In the genomic region with DNA sequence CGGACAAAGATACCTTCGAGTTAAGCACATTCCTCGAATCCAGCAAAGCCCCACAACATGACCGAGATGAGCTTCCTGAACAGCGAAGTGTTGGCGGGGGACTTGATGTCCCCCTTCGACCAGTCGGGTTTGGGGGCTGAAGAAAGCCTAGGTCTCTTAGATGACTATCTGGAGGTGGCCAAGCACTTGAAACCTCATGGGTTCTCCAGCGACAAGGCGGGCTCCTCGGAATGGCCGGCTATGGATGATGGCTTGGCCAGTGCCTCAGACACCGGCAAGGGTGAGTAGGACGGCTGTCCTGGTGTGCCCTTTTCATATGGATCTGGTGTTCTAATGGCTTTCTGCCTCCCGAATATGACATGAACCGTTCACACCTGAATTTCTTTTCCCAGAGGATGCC, we compare ENCODE assay signal across 9 mouse cellular contexts. TPM values are rescaled to one million over a fixed set of nuclear protein-coding genes. Genes with fewer than 3 reads are reported as not detected.
DNase-seq lines count a peak whose midpoint lies in the region; ATAC-seq and TF ChIP-seq lines count a peak whose summit lies in the region.
"Had no signal": no experiment of that assay in that cellular context is flagged by ENCODE, and none has a peak within 500 bp of the region (broad histone marks: within the 10 kb centered on the region; RNA-seq: fewer than 3 reads in every experiment).

No protein-coding gene starts in this region.

- H3K9me3 ChIP-seq in E14TG2a.4 (ENCODE audit: low read length): no peaks in the 10 kb centered on the region
- H3K9me3 ChIP-seq in forebrain, embryonic 15.5 days: no peaks in the 10 kb centered on the region

- peaks cover 62% of the 10 kb centered on the region for H3K4me1 ChIP-seq in E14TG2a.4 (replicated peaks; ENCODE audit: low read depth, low read length)
- peaks cover 39% of the 10 kb centered on the region for H3K4me1 ChIP-seq in forebrain, embryonic 15.5 days
- H3K4me1 ChIP-seq in small intestine, adult 2 months (ENCODE audit: control insufficient read depth, insufficient read depth, insufficient read length, low read length): peaks cover 24% of the 10 kb centered on the region; the same call in 1 of the 2 replicates

- peaks cover 76% of the 10 kb centered on the region for H3K36me3 ChIP-seq in E14TG2a.4 (ENCODE audit: insufficient read depth, low read length)
- peaks cover 39% of the 10 kb centered on the region for H3K36me3 ChIP-seq in forebrain, embryonic 15.5 days
- peaks cover 25% of the 10 kb centered on the region for H3K36me3 ChIP-seq in small intestine, adult 2 months (ENCODE audit: control insufficient read depth, insufficient read depth, low read length)

- peak overlapping the region; percentile 99 for H3K27ac ChIP-seq in forebrain, embryonic 15.5 days (replicated peaks)
- H3K27ac ChIP-seq in small intestine, adult 2 months (ENCODE audit: insufficient read depth, low read depth, low read length): peak overlapping the region; percentile 83

- H3K4me2 ChIP-seq in forebrain, embryonic 15.5 days (replicated peaks): peak overlapping the region; percentile 92

- no peak for ATAC-seq in forebrain, embryonic 15.5 days (replicated peaks)

- 12% methylated on average over 16 of the region's 16 CpGs for WGBS in forebrain, embryonic 15.5 days
- 2% methylated on average over 16 of the region's 16 CpGs for WGBS in small intestine, adult 2 months

- H3K27me3 ChIP-seq in E14TG2a.4 (ENCODE audit: insufficient read depth, low read length): no peaks in the 10 kb centered on the region
- no peaks in the 10 kb centered on the region for H3K27me3 ChIP-seq in forebrain, embryonic 15.5 days
- H3K27me3 ChIP-seq in small intestine, adult 2 months (ENCODE audit: control insufficient read depth, insufficient read depth, low read length): no peaks in the 10 kb centered on the region
- H3K27me3 ChIP-seq: Patski had no signal

- TF ChIP-seq POLR2A in small intestine, adult 2 months (IDR thresholded peaks at IDR 0.05; ENCODE audit: low read depth, low read length): no peak

- TF ChIP-seq CTCF in E14TG2a.4 (conservative IDR thresholded peaks at IDR 0.05; ENCODE audit: low read length): no peak
- TF ChIP-seq CTCF in small intestine, adult 2 months (IDR thresholded peaks at IDR 0.05; ENCODE audit: extremely low read depth, insufficient read length, insufficient replicate concordance, low read depth, low read length): no peak

- DNase-seq in gastrocnemius, postnatal 10 days: peak; percentile 10
- DNase-seq in gastrocnemius, adult 8-10 months (ENCODE audit: low spot score in 2 of 2): no peak
- DNase-seq in liver: peak; percentile 28
- no peak for DNase-seq in right cerebral cortex, adult 18-20 months
- no peak for DNase-seq in frontal cortex, postnatal 10 days (ENCODE audit: low spot score in 2 of 2)

- peak overlapping the region; percentile 100 for H3K9ac ChIP-seq in forebrain, embryonic 15.5 days (replicated peaks)

- peak overlapping the region; percentile 93 for H3K4me3 ChIP-seq in E14TG2a.4 (replicated peaks; ENCODE audit: low read length)
- H3K4me3 ChIP-seq in forebrain, embryonic 15.5 days: peak overlapping the region; percentile 98
- H3K4me3 ChIP-seq in small intestine, adult 2 months (ENCODE audit: low read depth, low read length): peak overlapping the region; percentile 84

RNA-seq across cellular contexts. Expression of gene Atf4, which starts 1.3 kb away (rescaled TPM):
- 100 to 1,000 TPM in 1 of 2 experiments, 10 to 100 TPM in 1; 94.7 to 131 TPM for total RNA-seq in gastrocnemius, postnatal 10 days (2021)
- 100 to 1,000 TPM; 130 to 146 (median 141) TPM for total RNA-seq in gastrocnemius, adult 8-10 months (2022)
- polyA plus RNA-seq in forebrain, embryonic 15.5 days (2015; fragmentation: Nextera tagmentation; extraction: Ambion mirVana): 123 and 124 TPM in 2 replicates
- polyA plus RNA-seq in small intestine, adult 2 months (2012; rRNA removed): 127 and 274 TPM in 2 replicates

RNA-seq across cellular contexts. Expression of gene Rps19bp1, which starts 7.9 kb away (rescaled TPM):
- 10 to 100 TPM; 16.7 to 18.8 TPM for total RNA-seq in gastrocnemius, postnatal 10 days (2021)
- 10 to 100 TPM; 12.2 to 15.4 (median 12.8) TPM for total RNA-seq in gastrocnemius, adult 8-10 months (2022)
- polyA plus RNA-seq in forebrain, embryonic 15.5 days (2015; fragmentation: Nextera tagmentation; extraction: Ambion mirVana): 65.3 and 70.7 TPM in 2 replicates
- polyA plus RNA-seq in small intestine, adult 2 months (2012; rRNA removed): 19.1 and 19.3 TPM in 2 replicates

RNA-seq across cellular contexts. Expression of gene AC140267.1, which starts 20.6 kb away (rescaled TPM):
- total RNA-seq in gastrocnemius, postnatal 10 days (2021): 1 to 10 TPM in 1 of 2 experiments, not detected in 1; 7.5 TPM
- total RNA-seq in gastrocnemius, adult 8-10 months (2022): 10 to 100 TPM in 2 of 4 experiments, 1 to 10 TPM in 2; 3.3 to 22.6 (median 9.7) TPM
- polyA plus RNA-seq in forebrain, embryonic 15.5 days (2015; fragmentation: Nextera tagmentation; extraction: Ambion mirVana): 4.2 TPM in 1 of 2 replicates, not detected in the other
- not detected in 2 replicates for polyA plus RNA-seq in small intestine, adult 2 months (2012; rRNA removed)
- polyA plus RNA-seq: Patski had no signal

RNA-seq across cellular contexts. Expression of gene Mief1, which starts 22.4 kb away (rescaled TPM):
- 10 to 100 TPM; 22.8 to 27.2 TPM for total RNA-seq in gastrocnemius, postnatal 10 days (2021)
- 10 to 100 TPM; 25.6 to 28.6 (median 26.4) TPM for total RNA-seq in gastrocnemius, adult 8-10 months (2022)
- 41.0 and 41.6 TPM in 2 replicates for polyA plus RNA-seq in forebrain, embryonic 15.5 days (2015; fragmentation: Nextera tagmentation; extraction: Ambion mirVana)
- polyA plus RNA-seq in small intestine, adult 2 months (2012; rRNA removed): 9.4 and 16.7 TPM in 2 replicates

RNA-seq across cellular contexts. Expression of gene Cacna1i, which starts 30.8 kb away (rescaled TPM):
- total RNA-seq in gastrocnemius, postnatal 10 days (2021): under 1 TPM; 0.07 to 0.12 TPM
- 1 to 10 TPM in 1 of 4 experiments, under 1 TPM in 3; 0.15 to 1.9 (median 0.38) TPM for total RNA-seq in gastrocnemius, adult 8-10 months (2022)
- 0.50 and 0.57 TPM in 2 replicates for polyA plus RNA-seq in forebrain, embryonic 15.5 days (2015; fragmentation: Nextera tagmentation; extraction: Ambion mirVana)
- polyA plus RNA-seq in small intestine, adult 2 months (2012; rRNA removed): 0.46 and 0.85 TPM in 2 replicates

Comparison
In these comparisons a context has a peak if more than half of its experiments do, and no peak if none do; other contexts are left out.
1. DNase-seq: peak in gastrocnemius, postnatal 10 days (single experiment) and liver (single experiment); none in gastrocnemius, adult 8-10 months (0 of 2), right cerebral cortex, adult 18-20 months (single experiment) and frontal cortex, postnatal 10 days (0 of 2).
2. Peak in every context shown above with its lines, with median percentiles within 50 percentile points of each other: H3K4me3 ChIP-seq.